Mouse (Mus musculus) testis, adult 2 months (tissue): ENCODE data around the gene Phldb2.

ENCODE experiments used
- CTCF ChIP-seq: fragments of 200-500 bp; IDR thresholded peaks from 2 replicates; pipeline ENCODE4 v1.5.1; 2012; ENCODE audit warnings: low read depth, mild to moderate bottlenecking, inconsistent platforms, low read length, moderate library complexity; ENCODE audit not compliant: control insufficient read depth, insufficient read depth, insufficient replicate concordance
- POLR2A ChIP-seq: fragments of 200-500 bp; IDR thresholded peaks from 2 replicates; pipeline ENCODE4 v1.6.1; 2012; ENCODE audit warnings: low read depth, mild to moderate bottlenecking, inconsistent platforms, low read length, moderate library complexity; ENCODE audit not compliant: control insufficient read depth

GRCm38 (mm10) chr16:45893796-45894195 lies 59.6 kb downstream of the Phldb2 start:
- TF ChIP-seq POLR2A (no peak), CTCF (no peak)
